Comparison of ENCODE assay signal across 8 mouse cellular contexts in the genomic region with DNA sequence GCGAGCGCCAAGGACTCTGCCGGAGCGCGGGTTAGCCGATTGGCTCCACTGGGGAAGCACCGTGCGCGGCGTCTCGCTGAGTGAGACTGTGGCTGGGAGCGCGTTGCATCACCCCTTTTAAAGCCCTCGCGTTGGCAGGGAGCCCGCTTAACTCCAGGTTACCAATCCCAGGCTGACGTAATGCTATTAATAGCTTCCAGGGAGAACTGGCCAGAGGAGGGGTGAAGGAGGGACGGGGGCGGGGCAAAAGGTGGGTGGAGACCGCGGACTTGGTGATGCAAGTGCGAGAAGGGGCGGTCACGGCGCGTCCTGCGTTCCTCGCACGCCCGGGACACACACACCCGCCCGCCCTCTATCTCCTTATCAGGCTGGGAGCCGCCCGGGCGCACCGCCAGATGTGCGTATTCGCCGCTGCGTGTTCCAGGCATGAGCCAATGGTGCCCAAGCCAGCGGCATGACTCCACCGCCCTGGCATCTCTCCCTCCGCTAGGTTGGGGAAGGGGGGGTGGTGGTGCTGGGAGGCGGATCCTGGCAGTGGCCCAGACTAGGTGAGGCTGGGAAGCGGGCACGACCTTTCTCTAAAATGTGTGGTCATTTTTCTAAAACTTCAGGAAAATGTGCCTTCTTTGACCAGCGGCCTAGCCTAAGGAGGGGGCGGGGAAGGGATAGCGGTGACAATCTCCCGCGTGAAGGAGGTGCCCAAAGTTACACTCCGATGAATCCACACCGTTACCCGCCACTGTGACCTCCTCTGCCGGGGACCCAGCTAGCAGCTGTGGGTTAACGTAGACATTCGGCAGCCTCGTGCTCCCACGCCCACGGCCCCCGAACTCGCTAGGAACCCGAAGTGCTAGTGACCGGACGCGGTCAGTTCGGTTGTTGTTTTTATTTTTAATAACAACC. TPM values are rescaled to one million over a fixed set of nuclear protein-coding genes. Genes with fewer than 3 reads are reported as not detected.
DNase-seq lines count a peak whose midpoint lies in the region; ATAC-seq and TF ChIP-seq lines count a peak whose summit lies in the region.

No protein-coding gene starts in this region.

- no peaks in the 10 kb centered on the region for H3K79me2 ChIP-seq in liver, adult 2 months (ENCODE audit: control insufficient read depth, insufficient read depth, low read length)

- no peak for TF ChIP-seq CTCF in kidney, postnatal 0 days (IDR thresholded peaks at IDR 0.05; ENCODE audit: low read depth)
- no peak for TF ChIP-seq CTCF in liver, adult 2 months (IDR thresholded peaks at IDR 0.05; ENCODE audit: low read depth, low read length)

- peak overlapping the region; percentile 90 for H3K9ac ChIP-seq in heart, embryonic 12.5 days
- peak overlapping the region; percentile 68 for H3K9ac ChIP-seq in kidney, postnatal 0 days (ENCODE audit: low read depth, low read length)
- peak overlapping the region; percentile 87 for H3K9ac ChIP-seq in liver, adult 2 months (ENCODE audit: low read depth, low read length)

- peak overlapping the region; percentile 75 for H3K4me3 ChIP-seq in heart, embryonic 12.5 days
- H3K4me3 ChIP-seq in kidney, postnatal 0 days (replicated peaks; ENCODE audit: low read depth, low read length) = peak overlapping the region; percentile 71
- H3K4me3 ChIP-seq in liver, adult 2 months (ENCODE audit: insufficient read depth, low read depth, low read length) = peak overlapping the region; percentile 65

- ATAC-seq in heart, embryonic 12.5 days (ENCODE audit: insufficient number of reproducible peaks, low FRiP score) = peak; percentile 91
- ATAC-seq in kidney, postnatal 0 days (replicated peaks; ENCODE audit: low FRiP score, low read depth) = peak; percentile 85
- ATAC-seq in monocyte, adult 5-6 weeks (replicated peaks; ENCODE audit: insufficient number of reproducible peaks, low FRiP score, low TSS enrichment, poor library complexity, severe bottlenecking) = peak; percentile 77

- no peaks in the 10 kb centered on the region for H3K9me3 ChIP-seq in heart, embryonic 12.5 days (replicated peaks)
- no peaks in the 10 kb centered on the region for H3K9me3 ChIP-seq in kidney, postnatal 0 days (replicated peaks; ENCODE audit: low read length)

- DNase-seq in CD8-positive naive resting alpha-beta T cell, adult 2 months (ENCODE audit: low read depth in 2 of 2, low spot score in 2 of 2) = peak; percentile 21 to 23
- peak; percentile 0 for DNase-seq in c-Kit-negative CD71-positive TER-119-positive erythroid progenitor cells, embryonic 14.5 days (ENCODE audit: low read depth, low spot score)
- peak; percentile 82 for DNase-seq in fat pad, adult 2 months (ENCODE audit: extremely low read depth, low read depth, low spot score)
- DNase-seq in kidney, postnatal 0 days (ENCODE audit: low spot score) = peak; percentile 96
- peak; percentile 95 for DNase-seq in liver, adult 2 months (ENCODE audit: extremely low read depth, low read depth, low spot score)
- peak; percentile 75 to 76 for DNase-seq in spleen, postnatal 36 days (ENCODE audit: low spot score in 2 of 2)

- peaks cover 64% of the 10 kb centered on the region for H3K4me1 ChIP-seq in heart, embryonic 12.5 days (replicated peaks)
- peaks cover 41% of the 10 kb centered on the region for H3K4me1 ChIP-seq in kidney, postnatal 0 days (replicated peaks; ENCODE audit: insufficient read depth, low read length)
- H3K4me1 ChIP-seq in liver, adult 2 months (ENCODE audit: control insufficient read depth, insufficient read depth, low read length) = peaks cover 15% of the 10 kb centered on the region

- no peaks in the 10 kb centered on the region for H3K36me3 ChIP-seq in heart, embryonic 12.5 days
- no peaks in the 10 kb centered on the region for H3K36me3 ChIP-seq in kidney, postnatal 0 days (ENCODE audit: insufficient read depth, low read length)
- H3K36me3 ChIP-seq in liver, adult 2 months (ENCODE audit: control insufficient read depth, insufficient read depth, low read length) = no peaks in the 10 kb centered on the region

- H3K27me3 ChIP-seq in heart, embryonic 12.5 days (replicated peaks) = peaks cover 7% of the 10 kb centered on the region
- H3K27me3 ChIP-seq in kidney, postnatal 0 days (ENCODE audit: insufficient read depth, low read length) = 0 out of 2 replicates have a peak, but pooled peaks cover 11% of the 10 kb centered on the region
- 0 out of 2 replicates have a peak, but pooled peaks cover 2% of the 10 kb centered on the region for H3K27me3 ChIP-seq in liver, adult 2 months (ENCODE audit: control insufficient read depth, insufficient read depth, low read length)

- peak overlapping the region; percentile 90 for H3K4me2 ChIP-seq in heart, embryonic 12.5 days
- peak overlapping the region; percentile 100 for H3K4me2 ChIP-seq in kidney, postnatal 0 days (ENCODE audit: low read length)

- peak; percentile 99 for TF ChIP-seq POLR2A in liver, adult 2 months (IDR thresholded peaks at IDR 0.05; ENCODE audit: extremely low read depth, insufficient read depth, low read length)

- H3K27ac ChIP-seq in heart, embryonic 12.5 days (ENCODE audit: poor library complexity, severe bottlenecking) = peak overlapping the region; percentile 90
- peak overlapping the region; percentile 83 for H3K27ac ChIP-seq in kidney, postnatal 0 days
- H3K27ac ChIP-seq in liver, adult 2 months (replicated peaks; ENCODE audit: insufficient read depth, low read depth, low read length) = peak overlapping the region; percentile 68

- under 1% methylated on average over 67 of the region's 67 CpGs for WGBS in heart, embryonic 12.5 days
- under 1% methylated on average over 67 of the region's 67 CpGs for WGBS in kidney, postnatal 0 days
- WGBS in liver, adult 2 months = under 1% methylated on average over 67 of the region's 67 CpGs

RNA-seq across cellular contexts. Expression of a gene that starts 18.8 kb away (rescaled TPM):
- not detected in 2 replicates for polyA plus RNA-seq in heart, embryonic 12.5 days (2016; fragmentation: Nextera tagmentation; extraction: Ambion mirVana)
- not detected in 2 replicates for polyA plus RNA-seq in kidney, postnatal 0 days (2015; fragmentation: Nextera tagmentation; extraction: Ambion mirVana)
- total RNA-seq in liver, adult 2 months (2014; rRNA removed) = not detected in 2 replicates
- polyA plus RNA-seq in liver, adult 2 months (2012; rRNA removed) = not detected in 2 replicates
- total RNA-seq in monocyte, adult 5-6 weeks (2017) = 0.21 to 3.1 TPM (median 1.3 TPM) in 3 replicates

RNA-seq across cellular contexts. Expression of a gene that starts 34.4 kb away (rescaled TPM):
- 17.0 and 17.6 TPM in 2 replicates for polyA plus RNA-seq in heart, embryonic 12.5 days (2016; fragmentation: Nextera tagmentation; extraction: Ambion mirVana)
- polyA plus RNA-seq in kidney, postnatal 0 days (2015; fragmentation: Nextera tagmentation; extraction: Ambion mirVana) = 3.2 and 4.0 TPM in 2 replicates
- total RNA-seq in liver, adult 2 months (2014; rRNA removed) = 0.55 and 1.1 TPM in 2 replicates
- polyA plus RNA-seq in liver, adult 2 months (2012; rRNA removed) = 0.55 and 0.81 TPM in 2 replicates
- total RNA-seq in monocyte, adult 5-6 weeks (2017) = 225 to 427 TPM (median 242 TPM) in 3 replicates

Comparison
In these comparisons a context has a peak if more than half of its experiments do, and no peak if none do; other contexts are left out.
1. Peak in every context shown above with its lines: DNase-seq, ATAC-seq, H3K4me3 ChIP-seq and H3K27ac ChIP-seq.
2. DNase-seq: peak in every context shown above with its lines; median percentile 96 in kidney, postnatal 0 days; 95 in liver, adult 2 months; 82 in fat pad, adult 2 months; 76 in spleen, postnatal 36 days; 22 in CD8-positive naive resting alpha-beta T cell, adult 2 months; 0 in c-Kit-negative CD71-positive TER-119-positive erythroid progenitor cells, embryonic 14.5 days.